Mouse (Mus musculus): Measurements from ENCODE around the gene Rpl9-ps1.

GRCm38 (mm10) chr11:83618238-83618637 is 27.2 kb downstream of the Rpl9-ps1 start:
- TF ChIP-seq CTCF (IDR thresholded peaks at IDR 0.05; ENCODE audit: extremely low read depth, insufficient read depth, insufficient read length, insufficient replicate concordance): no peak
- TF ChIP-seq POLR2A (IDR thresholded peaks at IDR 0.05; ENCODE audit: low read depth, low read length): no peak
